Mouse (Mus musculus): Measurements from ENCODE around the gene Slc9a1.

Slc9a1 gene

DNA sequence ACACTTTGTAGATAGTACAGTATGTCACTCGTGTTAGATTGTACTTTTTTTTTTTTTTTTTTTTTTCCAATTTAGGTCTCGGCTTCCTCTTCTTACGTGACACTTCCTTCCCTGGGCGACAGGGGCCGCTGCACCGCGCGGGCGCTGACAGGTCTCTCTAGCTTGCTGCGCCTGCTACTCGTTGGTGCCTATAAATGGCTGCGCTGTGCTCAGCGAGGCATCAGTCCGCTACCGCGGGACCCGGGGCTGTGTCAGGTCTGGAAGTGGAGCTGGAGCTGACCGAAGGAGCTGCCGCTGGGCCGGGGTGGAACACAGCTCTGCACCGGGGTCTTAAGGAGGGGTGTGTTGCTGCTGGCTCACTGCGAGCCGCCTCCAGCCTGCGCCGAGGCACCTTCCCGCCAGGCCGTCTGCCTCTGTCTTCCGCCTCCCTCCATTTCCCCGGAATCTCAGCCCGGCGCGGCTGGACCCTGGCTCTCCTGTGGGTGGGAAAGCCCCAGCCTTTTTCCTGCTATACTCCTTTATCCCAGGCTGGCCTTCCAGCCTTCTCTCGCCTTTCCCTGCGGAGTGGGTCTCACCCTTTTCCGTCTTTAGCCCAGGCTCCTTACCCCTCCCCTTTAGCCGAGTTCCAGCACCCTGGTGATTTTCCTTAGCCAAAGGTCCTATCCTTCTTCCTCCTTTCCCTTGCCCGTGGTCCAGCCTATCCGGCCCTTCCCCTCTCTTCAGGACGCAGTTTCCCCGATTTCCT lies at the start of gene Slc9a1:
TSS of gene Slc9a1 (plus strand) at position 154 of the 745 bp plus-strand sequence.
- peak; percentile 93 for DNase-seq (ENCODE audit: low spot score)

DNA sequence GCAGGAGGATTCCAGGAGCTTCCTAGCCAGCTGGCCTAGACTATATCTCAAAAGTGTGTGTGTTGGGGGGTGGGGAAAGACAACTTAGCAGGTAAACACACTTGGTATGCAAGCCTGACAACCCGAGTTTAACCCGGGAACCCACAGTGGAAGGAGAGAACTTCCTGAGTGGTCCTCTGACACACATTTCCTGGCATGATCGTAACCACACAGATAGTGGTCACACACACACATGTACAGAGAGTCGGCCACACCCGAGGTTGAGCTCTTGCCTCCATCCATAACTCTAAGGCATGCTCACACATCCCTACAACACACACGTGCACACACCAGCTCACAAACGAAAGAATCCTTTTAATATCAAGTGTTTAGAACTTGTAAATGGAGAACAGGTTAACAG lies 41.4 kb upstream of the Slc9a1 start:
- DNase-seq (ENCODE audit: low spot score), result peak; percentile 30

- peak; percentile 16 for DNase-seq (ENCODE audit: low spot score)
Observed at GRCm38 (mm10) chr4:133330296-133330695, 39.2 kb upstream of the Slc9a1 start.

GRCm38 (mm10) chr4:133333306-133333705 lies 36.2 kb upstream of the Slc9a1 start:
- no peak for DNase-seq (ENCODE audit: low spot score)

GRCm38 (mm10) chr4:133337833-133338520 lies 31.5 kb upstream of the Slc9a1 start:
- peak; percentile 6 for DNase-seq (ENCODE audit: low spot score)

- DNase-seq (ENCODE audit: low spot score), result no peak
Observed at GRCm38 (mm10) chr4:133338521-133339095, 30.9 kb upstream of the Slc9a1 start.

DNA sequence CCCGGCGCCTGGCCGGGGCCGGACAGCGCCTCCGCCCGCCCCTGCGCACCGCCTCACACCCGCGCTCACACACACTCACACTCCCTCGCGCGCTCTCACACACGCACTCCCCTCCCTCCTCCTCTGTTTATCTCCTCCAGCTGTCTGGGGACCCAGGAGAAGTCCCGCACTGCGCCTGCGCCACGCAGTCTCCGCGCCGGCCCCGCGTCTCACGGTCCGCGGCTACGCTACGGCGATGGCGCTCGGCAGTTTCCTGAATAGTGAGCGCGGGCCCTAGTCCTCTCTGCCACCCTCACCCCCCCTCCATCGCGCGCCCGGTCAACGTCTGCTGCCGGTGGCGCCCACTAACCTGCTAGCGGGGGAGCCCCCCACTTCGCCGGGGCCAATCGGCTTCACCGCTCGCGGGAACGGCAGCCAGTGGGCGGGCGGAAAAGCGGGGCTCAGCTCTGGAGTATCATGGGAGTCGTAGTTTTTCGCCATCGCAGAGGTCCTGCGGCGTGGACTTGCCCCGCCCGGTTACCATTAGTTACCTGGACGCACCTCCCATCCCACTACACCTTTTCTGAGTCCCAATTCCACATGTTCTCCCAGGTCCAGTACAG lies 30.3 kb upstream of the Slc9a1 start:
- DNase-seq (ENCODE audit: low spot score), result peak; percentile 89

GRCm38 (mm10) chr4:133340217-133340616 lies 29.3 kb upstream of the Slc9a1 start:
- peak; percentile 11 for DNase-seq (ENCODE audit: low spot score)

GRCm38 (mm10) chr4:133344112-133344511 lies 25.4 kb upstream of the Slc9a1 start:
- peak; percentile 41 for DNase-seq (ENCODE audit: low spot score)

- peak; percentile 10 for DNase-seq (ENCODE audit: low spot score)
Observed at GRCm38 (mm10) chr4:133345702-133346101, 23.8 kb upstream of the Slc9a1 start.

- no peak for DNase-seq (ENCODE audit: low spot score)
Observed at GRCm38 (mm10) chr4:133346577-133346976, 22.9 kb upstream of the Slc9a1 start.

DNA sequence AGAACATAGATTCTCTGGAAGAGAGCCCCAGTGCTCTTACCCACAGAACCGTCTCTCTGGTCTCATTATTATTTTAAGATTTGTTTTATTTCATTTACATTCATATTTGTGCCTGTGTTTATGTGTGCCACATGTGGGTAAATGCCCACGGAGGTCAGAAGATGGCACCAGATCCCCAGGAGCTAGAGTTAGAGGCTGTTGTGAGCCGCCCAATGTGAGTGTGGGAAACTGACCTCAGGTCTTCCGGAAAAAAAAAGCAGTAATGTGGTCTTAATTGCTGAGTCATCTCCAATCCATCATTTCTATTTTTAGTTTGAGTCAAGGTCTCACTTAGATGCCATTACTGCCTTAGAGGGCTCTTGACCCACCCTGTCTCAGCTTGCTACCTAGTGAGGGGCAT lies 21.9 kb upstream of the Slc9a1 start:
- DNase-seq (ENCODE audit: low spot score), result no peak

- no peak for DNase-seq (ENCODE audit: low spot score)
Observed at GRCm38 (mm10) chr4:133348051-133348775, 21.3 kb upstream of the Slc9a1 start.

DNA sequence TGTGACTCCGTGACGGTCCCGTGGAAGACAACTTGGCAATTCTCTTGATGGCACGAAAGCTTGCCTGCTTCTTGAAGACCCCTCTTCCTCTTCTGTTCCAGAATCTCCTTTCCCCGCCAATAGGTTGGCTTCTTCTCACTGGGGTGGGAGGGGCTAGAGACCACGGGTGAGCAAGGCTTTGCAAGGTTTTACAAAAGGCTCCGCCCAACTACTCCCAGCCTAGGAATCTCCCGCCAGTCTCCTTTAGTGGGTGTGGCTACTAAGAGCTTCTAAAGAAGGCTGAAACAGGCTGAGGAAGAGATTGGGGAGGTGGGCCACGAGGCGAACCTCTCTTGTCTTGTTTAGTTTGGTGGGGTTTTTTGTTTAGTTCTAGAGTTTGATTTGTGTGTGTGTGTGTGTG lies 16.7 kb upstream of the Slc9a1 start:
- DNase-seq (ENCODE audit: low spot score), result no peak

- no peak for DNase-seq (ENCODE audit: low spot score)
Observed at GRCm38 (mm10) chr4:133353367-133354365, 15.8 kb upstream of the Slc9a1 start, which contains the start of gene Wdtc1. Wdtc1 (minus strand) TSS chr4:133353481.

- no peak for DNase-seq (ENCODE audit: low spot score)
Observed at GRCm38 (mm10) chr4:133354641-133355040, 14.9 kb upstream of the Slc9a1 start.

DNA sequence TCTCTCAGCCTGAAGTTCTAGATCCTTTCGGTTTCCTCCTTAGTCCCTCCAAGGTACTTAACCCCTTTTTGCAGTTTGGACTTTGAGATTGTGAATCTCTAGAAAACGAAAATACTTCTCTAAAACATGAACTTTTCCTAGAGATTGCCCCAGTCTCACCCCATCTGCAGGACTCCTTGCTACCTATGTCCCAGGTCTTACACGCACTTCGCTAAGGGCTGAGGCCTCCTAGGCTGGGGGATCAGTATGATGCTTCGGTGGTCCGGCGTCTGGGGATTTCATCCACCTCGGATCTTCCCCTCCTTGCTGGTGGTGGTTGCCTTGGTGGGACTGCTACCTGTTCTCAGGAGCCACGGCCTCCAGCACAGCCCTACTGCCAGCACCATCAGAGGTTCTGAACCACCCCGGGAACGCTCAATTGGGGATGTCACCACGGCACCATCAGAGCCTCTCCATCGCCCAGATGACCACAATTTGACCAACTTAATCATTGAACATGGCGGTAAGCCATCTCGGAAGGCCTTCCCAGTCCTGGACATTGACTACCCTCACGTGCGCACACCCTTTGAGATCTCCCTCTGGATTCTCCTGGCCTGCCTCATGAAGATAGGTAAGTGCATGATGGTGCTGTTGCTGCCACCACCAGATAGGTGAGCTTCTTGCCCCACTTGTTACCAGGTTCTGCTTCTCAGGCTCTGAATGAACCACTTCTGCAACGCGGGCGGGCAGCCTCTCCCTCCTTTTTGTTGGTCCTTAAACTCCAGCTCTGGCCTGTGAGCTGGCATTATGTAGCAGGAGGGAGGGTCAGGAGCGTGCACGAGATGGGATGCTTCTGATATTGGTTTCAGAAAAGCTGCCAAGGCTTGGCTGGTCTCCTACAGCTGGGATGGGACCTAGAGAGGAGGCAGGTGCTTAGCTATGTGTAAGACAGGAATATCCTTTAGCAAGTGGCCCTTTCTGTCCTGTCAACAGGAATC lies 1.1 kb downstream of the Slc9a1 start:
- no peak for DNase-seq (ENCODE audit: low spot score)

DNA sequence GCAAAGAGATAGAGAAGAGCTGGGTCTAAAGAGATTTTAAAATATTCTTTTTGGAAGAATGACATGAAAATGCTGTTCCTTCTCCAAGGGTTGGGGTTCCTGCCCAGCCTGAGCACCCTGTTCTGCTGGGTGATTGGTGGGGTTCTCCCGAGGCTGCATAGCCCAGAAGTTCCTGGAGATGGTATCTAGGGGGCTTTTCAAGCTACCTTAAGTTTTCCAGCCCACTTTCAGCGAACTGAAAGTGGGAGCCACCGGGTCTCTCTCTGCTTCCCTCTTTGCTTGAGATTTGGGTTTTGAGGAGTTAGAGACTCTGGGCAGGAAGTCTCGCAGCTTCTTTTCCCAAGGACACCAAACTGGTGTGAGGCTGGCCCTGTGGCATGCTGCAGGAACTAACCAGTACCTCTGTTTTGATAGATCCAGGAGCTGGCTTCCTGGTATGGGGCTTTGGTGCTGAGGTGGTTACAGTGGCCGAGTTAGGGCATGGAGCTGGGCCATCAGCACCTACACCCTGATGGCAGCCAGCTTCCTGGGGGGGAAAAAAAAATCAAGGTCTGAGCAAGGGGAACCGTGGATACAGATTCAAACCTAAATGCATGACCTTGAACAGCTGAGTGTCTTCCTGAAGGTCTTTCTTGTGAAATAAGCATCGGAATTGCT lies 2.2 kb downstream of the Slc9a1 start:
- no peak for DNase-seq (ENCODE audit: low spot score)

- no peak for DNase-seq (ENCODE audit: low spot score)
Observed at GRCm38 (mm10) chr4:133372278-133372665, 2.8 kb downstream of the Slc9a1 start.

All from T-cell, adult 2 months (primary cell).